In the genomic region with DNA sequence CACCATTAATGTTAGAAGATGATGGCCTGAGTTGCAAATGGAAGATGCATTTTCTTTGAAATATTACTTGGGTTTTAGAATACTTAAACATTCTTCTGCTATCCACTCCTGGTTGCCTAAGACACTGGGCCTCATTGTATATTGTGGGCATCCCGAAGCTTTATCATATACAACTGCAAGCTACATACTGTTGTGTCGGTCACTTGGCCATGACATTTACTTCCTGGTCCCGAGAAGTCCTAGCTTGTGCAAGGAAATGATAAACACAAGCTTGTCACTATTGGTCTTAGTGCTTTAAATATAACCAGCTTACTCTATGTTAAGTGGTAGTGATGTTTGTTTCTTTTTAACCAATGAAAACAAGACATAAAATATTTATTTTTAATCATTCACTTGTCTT, we compare ENCODE assay signal across 25 mouse cellular contexts.
"Had no signal": no experiment of that assay in that cellular context is flagged by ENCODE, and none has a peak within 500 bp of the region (broad histone marks: within the 10 kb centered on the region; RNA-seq: fewer than 3 reads in every experiment).

No protein-coding gene starts in this region.

- H3K4me2 ChIP-seq: heart, embryonic 12.5 days; hindbrain, embryonic 12.5 days; hindbrain, embryonic 14.5 days; intestine, embryonic 15.5 days; limb, embryonic 13.5 days; limb, embryonic 15.5 days had no signal

- H3K9ac ChIP-seq: heart, embryonic 12.5 days; hindbrain, embryonic 12.5 days; hindbrain, embryonic 14.5 days; intestine, embryonic 15.5 days; limb, embryonic 13.5 days; limb, embryonic 15.5 days; liver, embryonic 14.5 days had no signal

- DNase-seq: gastrocnemius, adult 2 months; gastrocnemius, postnatal 10 days; gastrocnemius, postnatal 25 days; heart, adult 18-20 months; heart, postnatal 10 days; heart, postnatal 4 days; kidney, adult 18-20 months; kidney, adult 8-10 months; kidney, postnatal 10 days; kidney, postnatal 25 days; kidney, postnatal 4 days; left cerebral cortex, postnatal 4 days had no signal

- ATAC-seq: hindbrain, embryonic 16.5 days; intestine, embryonic 15.5 days; intestine, postnatal 0 days had no signal

- H3K4me3 ChIP-seq: gastrocnemius, adult 2 months; heart, embryonic 10.5 days; heart, embryonic 12.5 days; hindbrain, embryonic 10.5 days; hindbrain, embryonic 12.5 days; intestine, embryonic 15.5 days; layer of hippocampus, adult 2 months; left cerebral cortex, adult 2 months; limb, embryonic 13.5 days; limb, embryonic 15.5 days had no signal

- H3K27me3 ChIP-seq: heart, embryonic 12.5 days; hindbrain, embryonic 12.5 days; intestine, embryonic 15.5 days; limb, embryonic 13.5 days; limb, embryonic 15.5 days had no signal

- H3K27ac ChIP-seq: gastrocnemius, adult 2 months; heart, embryonic 10.5 days; hindbrain, embryonic 10.5 days; hindbrain, embryonic 12.5 days; hindbrain, embryonic 14.5 days; intestine, embryonic 15.5 days; layer of hippocampus, adult 2 months; left cerebral cortex, adult 2 months; limb, embryonic 13.5 days; limb, embryonic 15.5 days; liver, embryonic 14.5 days had no signal

- H3K36me3 ChIP-seq: heart, embryonic 10.5 days; heart, embryonic 12.5 days; hindbrain, embryonic 10.5 days; hindbrain, embryonic 12.5 days; intestine, embryonic 15.5 days; limb, embryonic 13.5 days; limb, embryonic 15.5 days had no signal

- H3K4me1 ChIP-seq: heart, embryonic 10.5 days; heart, embryonic 12.5 days; hindbrain, embryonic 10.5 days; hindbrain, embryonic 12.5 days; intestine, embryonic 15.5 days; limb, embryonic 13.5 days; limb, embryonic 15.5 days had no signal

- H3K9me3 ChIP-seq: heart, embryonic 10.5 days; heart, embryonic 12.5 days; hindbrain, embryonic 10.5 days; hindbrain, embryonic 12.5 days; intestine, embryonic 15.5 days; limb, embryonic 13.5 days; limb, embryonic 15.5 days had no signal
